ENCODE assay signal across 7 mouse cellular contexts in genomic region chr8:13705668-13706067, GRCm38 (mm10). TPM values are rescaled to one million over a fixed set of nuclear protein-coding genes. Genes with fewer than 3 reads are reported as not detected.
A peak's percentile ranks its signal among the peaks of the same experiment; 100 is the strongest.
DNase-seq lines count a peak whose midpoint lies in the region; ATAC-seq and TF ChIP-seq lines count a peak whose summit lies in the region.

Gene Cfap97d2 (plus strand): TSS chr8:13705889.

- intact Hi-C loops in gastrocnemius, adult 2 months (cut with DNase I): no loop called here

- H3K27me3 ChIP-seq in midbrain, embryonic 11.5 days (ENCODE audit: control insufficient read depth, insufficient read depth, low read length): no peaks in the 10 kb centered on the region

- peak within 1 kb of the TSS; percentile 39 for H3K4me2 ChIP-seq in midbrain, embryonic 11.5 days

- peak; percentile 19 for DNase-seq in urinary bladder, postnatal 14 days (ENCODE audit: low spot score)
- no peak for DNase-seq in urinary bladder, postnatal 25 days (ENCODE audit: low spot score)
- peak; percentile 91 for DNase-seq in brain, adult 2 months (ENCODE audit: low read depth, low spot score)
- peak; percentile 56 for DNase-seq in gastrocnemius, adult 2 months
- DNase-seq in layer of hippocampus, adult 9-10 months (ENCODE audit: low spot score): peak; percentile 17
- DNase-seq in midbrain, embryonic 11.5 days (ENCODE audit: low spot score, missing footprints): peak; percentile 98
- DNase-seq in skeletal muscle tissue, adult 2 months (ENCODE audit: low read depth, low spot score): peak; percentile 38

- peak; percentile 99 for ATAC-seq in midbrain, embryonic 11.5 days (ENCODE audit: low FRiP score)

- TF ChIP-seq CTCF in gastrocnemius, adult 2 months (IDR thresholded peaks at IDR 0.05): no peak

- WGBS in midbrain, embryonic 11.5 days: 4% methylated on average over 5 of the region's 5 CpGs

- no peak within 1 kb of the TSS for H3K27ac ChIP-seq in gastrocnemius, adult 2 months
- H3K27ac ChIP-seq in midbrain, embryonic 11.5 days (ENCODE audit: low read depth, low read length): peak within 1 kb of the TSS; percentile 68

- H3K4me3 ChIP-seq in gastrocnemius, adult 2 months: no peak within 1 kb of the TSS
- H3K4me3 ChIP-seq in midbrain, embryonic 11.5 days (ENCODE audit: low read depth, low read length): 0 out of 2 replicates have a peak within 1 kb of the TSS, but pooled peaks have one; percentile 11

- H3K9ac ChIP-seq in midbrain, embryonic 11.5 days (ENCODE audit: low read length): peak within 1 kb of the TSS; percentile 54

- H3K4me1 ChIP-seq in midbrain, embryonic 11.5 days (ENCODE audit: control insufficient read depth, insufficient read depth, low read length): peaks cover 4% of the 10 kb centered on the region

- no peaks in the 10 kb centered on the region for H3K36me3 ChIP-seq in midbrain, embryonic 11.5 days (ENCODE audit: control insufficient read depth, insufficient read depth, low read length)

- no peaks in the 10 kb centered on the region for H3K9me3 ChIP-seq in midbrain, embryonic 11.5 days (ENCODE audit: control insufficient read depth, low read length)

RNA-seq across cellular contexts. Expression of gene Cfap97d2, which starts in this region (rescaled TPM):
- not detected for total RNA-seq in gastrocnemius, adult 2 months (2021)
- 0.90 and 1.5 TPM in 2 replicates for polyA plus RNA-seq in midbrain, embryonic 11.5 days (2014; fragmentation: Nextera tagmentation; extraction: Ambion mirVana)

Comparison
In these comparisons a context has a peak if more than half of its experiments do, and no peak if none do; other contexts are left out.
1. Peak in DNase-seq in gastrocnemius, adult 2 months; RNA of the gene not detected or under 1 TPM.